Mouse (Mus musculus) megakaryocyte, embryonic 14.5 days (primary cell): Measurements from ENCODE around the gene Ring1.

ENCODE experiments used
- FLI1 ChIP-seq: IDR thresholded peaks from 2 replicates; pipeline ENCODE4 v1.6.1; 2012; ENCODE audit warnings: low read length, inconsistent platforms, mixed read lengths
- GATA1 ChIP-seq: IDR thresholded peaks from 3 replicates; pipeline ENCODE4 v1.6.1; 2012; ENCODE audit warnings: mixed read lengths, low read length, inconsistent platforms, borderline replicate concordance

- TF ChIP-seq FLI1 (no peak), GATA1 (no peak)
Measured at GRCm38 (mm10) chr17:33999341-34000149, 24.9 kb downstream of the Ring1 start.
